Mouse (Mus musculus) adrenal gland, adult 8-10 months (tissue): ENCODE results near the gene Hipk4. TPM values are rescaled to one million over a fixed set of nuclear protein-coding genes. Genes with fewer than 3 reads are reported as not detected.

Source experiments
- DNase-seq: peaks from one replicate; pipeline ENCODE4 v3.0.0; 2022
- total RNA-seq, 4 experiments: library from RNA; stranded (reverse); gene quantifications; 2 replicates each; pipeline ENCODE4 v1.2.4; 2022

Hipk4 gene
- total RNA-seq, result 1 to 10 TPM in 1 of 4 experiments, under 1 TPM in 3; 0.23 to 1.1 (median 0.61) TPM

DNA sequence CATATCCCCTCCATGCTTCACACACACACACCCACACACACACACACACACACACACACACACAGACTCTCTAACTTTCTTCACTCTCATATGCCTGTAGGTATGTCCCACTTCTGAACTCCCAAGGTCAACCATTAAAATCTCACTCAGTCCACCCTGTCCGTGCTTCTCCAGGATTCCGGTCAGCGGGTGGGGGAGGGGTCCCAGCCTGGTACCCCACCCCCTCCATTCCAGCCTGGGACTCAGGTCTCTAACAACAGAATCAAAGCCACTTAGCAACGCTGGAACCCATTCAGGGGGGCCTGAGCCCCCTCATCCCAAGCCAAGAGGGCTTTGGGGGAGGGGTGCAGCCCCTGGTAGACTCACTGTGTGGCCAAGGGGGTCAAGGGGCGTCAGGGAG, at the start of gene Hipk4:
TSS of gene Hipk4 (plus strand) at position 301 of the 400 bp plus-strand sequence.
- DNase-seq, result no peak

GRCm38 (mm10) chr7:27473835-27474489, 49.1 kb upstream of the Hipk4 start:
- DNase-seq, result no peak

- peak; percentile 99 for DNase-seq
Observed at GRCm38 (mm10) chr7:27474490-27474954, 48.5 kb upstream of the Hipk4 start.

- no peak for DNase-seq
Observed at GRCm38 (mm10) chr7:27475596-27475995, 47.5 kb upstream of the Hipk4 start.

- DNase-seq, result no peak
Observed at GRCm38 (mm10) chr7:27476098-27476635, 46.9 kb upstream of the Hipk4 start.

DNA sequence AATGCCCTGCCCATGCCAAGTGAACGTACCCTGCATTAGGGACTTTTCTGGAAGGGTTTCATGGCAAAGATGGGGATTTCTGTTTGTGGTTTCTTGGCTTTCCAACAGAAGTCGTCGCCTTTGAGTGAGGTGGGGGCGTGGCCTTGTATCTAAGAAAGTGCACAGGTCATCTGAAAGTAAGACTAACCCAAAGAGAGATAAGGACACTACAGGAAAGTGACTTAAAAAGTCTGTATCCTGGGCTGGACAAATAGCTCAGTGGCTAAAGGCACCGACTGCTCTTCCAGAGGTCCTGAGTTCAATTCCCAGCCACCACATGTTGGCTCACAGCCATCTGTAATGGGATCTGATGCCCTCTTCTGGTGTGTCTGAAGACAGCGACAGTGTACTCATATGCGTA, 44.5 kb upstream of the Hipk4 start:
- DNase-seq, result no peak

GRCm38 (mm10) chr7:27479750-27480149, 43.3 kb upstream of the Hipk4 start:
- DNase-seq, result no peak

- DNase-seq, result no peak
Observed at GRCm38 (mm10) chr7:27480506-27480905, 42.6 kb upstream of the Hipk4 start.

- DNase-seq, result no peak
Observed at GRCm38 (mm10) chr7:27480927-27481626, 42.0 kb upstream of the Hipk4 start.

GRCm38 (mm10) chr7:27481627-27481969, 41.5 kb upstream of the Hipk4 start:
- peak; percentile 94 for DNase-seq

GRCm38 (mm10) chr7:27483860-27484259, 39.2 kb upstream of the Hipk4 start:
- DNase-seq, result no peak

DNA sequence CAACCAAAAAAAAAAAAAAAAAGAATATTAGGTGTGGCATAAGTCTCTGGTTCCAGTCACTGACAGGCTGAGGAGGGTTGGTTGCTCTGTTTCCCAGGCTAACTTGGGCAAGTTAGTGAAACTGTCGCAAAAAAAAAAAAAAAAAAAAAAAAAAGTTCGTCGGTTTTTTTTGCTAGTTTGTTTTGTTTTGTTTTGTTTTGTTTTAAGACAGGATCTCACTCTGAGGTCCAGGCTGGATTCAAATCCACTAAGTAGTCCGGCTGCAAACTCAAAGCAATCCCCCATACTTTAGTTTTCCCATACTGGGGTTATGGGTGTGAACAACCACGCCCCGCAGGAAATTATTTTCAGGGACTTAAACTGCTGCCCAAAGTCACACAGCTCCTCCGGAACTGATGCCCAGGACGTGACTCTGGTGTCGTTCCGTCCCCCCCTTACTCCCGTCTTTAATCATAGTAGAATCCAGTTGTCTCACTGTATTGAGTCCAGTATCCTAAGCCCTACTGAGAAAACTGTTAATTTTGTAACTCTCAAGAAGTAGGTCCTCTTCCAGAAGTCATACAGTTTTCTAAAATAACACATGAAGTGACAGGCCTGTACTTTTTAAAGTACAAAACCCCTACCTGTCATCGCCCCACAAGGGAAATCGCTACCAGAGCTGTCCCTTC, 36.8 kb upstream of the Hipk4 start:
- DNase-seq, result no peak

- peak; percentile 100 for DNase-seq
Observed at GRCm38 (mm10) chr7:27486770-27487697, 36.0 kb upstream of the Hipk4 start, which contains the start of gene Sertad1. Sertad1 (plus strand) TSS chr7:27486910.

DNA sequence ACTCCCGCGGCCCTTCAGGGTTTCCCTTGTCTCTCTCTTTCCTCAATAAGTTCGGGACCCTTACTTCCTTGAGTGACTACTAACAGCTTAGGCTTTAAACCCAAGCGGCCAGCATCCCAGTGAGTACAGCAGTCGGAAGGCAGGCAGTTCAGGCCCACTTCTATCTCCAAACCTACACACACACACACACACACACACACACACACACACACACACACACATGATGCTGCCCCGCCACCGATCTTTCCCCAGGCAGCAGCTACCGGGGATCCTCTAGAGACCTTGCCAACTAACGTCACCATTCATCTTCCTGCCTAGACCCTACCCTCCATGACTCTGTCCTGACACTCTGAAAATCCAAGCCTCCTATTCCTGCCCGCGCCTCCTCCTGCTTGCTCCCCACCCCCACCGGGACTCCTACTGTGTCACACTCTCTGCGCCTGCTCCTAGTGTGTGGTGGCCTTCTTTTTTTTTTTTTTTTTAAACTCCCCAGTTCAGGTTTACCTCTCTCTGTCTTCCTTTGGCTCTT, 35.3 kb upstream of the Hipk4 start:
- DNase-seq, result peak; percentile 79

- DNase-seq, result no peak
Observed at GRCm38 (mm10) chr7:27489270-27489869, 33.7 kb upstream of the Hipk4 start.

DNA sequence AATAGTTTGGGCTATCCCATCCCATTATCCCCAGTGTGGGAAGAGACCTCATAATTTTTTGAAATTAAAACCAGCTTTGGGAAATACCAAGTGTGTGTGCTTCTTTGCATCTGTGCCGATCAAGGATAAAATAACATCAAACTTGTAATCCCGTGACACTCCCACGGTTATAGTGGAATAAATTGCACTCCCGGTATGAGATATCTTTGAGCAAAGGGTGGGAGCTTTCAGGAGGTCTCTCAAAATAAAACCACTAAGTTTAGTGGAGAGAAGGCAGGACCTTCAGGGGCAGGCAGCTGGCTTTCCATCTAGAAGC, 32.9 kb upstream of the Hipk4 start:
- no peak for DNase-seq

DNA sequence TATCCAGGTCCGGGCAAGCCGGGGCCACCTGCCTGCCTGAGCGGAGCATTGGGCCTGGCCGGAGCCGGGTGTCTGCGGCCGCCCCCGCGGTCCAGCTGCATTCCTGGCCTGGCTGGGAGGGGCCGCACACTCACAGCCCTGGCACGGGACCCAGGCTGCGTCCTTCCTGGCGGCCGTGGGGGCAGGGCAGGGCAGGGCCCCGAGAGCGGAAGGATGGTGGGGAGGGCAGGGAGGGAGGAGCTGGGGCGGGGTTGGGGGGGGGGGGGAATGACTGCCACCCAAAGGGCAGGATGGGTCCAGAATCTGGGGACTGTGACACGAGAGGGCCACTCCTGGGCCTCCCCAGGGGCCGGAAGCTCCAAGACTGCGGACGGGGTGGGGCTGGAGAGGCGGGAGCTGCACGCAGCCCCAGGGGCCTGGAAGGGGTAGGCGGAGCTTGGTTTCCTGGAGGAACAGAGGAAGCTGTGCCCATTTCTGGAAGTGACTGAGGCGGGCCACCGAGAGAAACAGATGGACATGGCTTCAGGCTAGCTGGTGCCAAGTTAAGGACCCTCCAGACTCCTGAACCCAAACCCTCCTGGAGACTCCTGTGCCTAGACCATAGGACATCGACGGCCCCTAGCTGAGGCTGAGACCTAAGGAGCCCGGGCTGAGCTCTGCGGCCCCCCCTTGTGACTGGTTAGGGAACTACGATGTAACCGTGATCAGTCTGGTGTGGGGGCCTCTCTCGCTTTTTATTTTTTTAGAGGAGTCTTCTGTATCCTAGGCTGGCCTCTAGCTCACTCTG, 32.3 kb upstream of the Hipk4 start:
- peak; percentile 96 for DNase-seq

DNA sequence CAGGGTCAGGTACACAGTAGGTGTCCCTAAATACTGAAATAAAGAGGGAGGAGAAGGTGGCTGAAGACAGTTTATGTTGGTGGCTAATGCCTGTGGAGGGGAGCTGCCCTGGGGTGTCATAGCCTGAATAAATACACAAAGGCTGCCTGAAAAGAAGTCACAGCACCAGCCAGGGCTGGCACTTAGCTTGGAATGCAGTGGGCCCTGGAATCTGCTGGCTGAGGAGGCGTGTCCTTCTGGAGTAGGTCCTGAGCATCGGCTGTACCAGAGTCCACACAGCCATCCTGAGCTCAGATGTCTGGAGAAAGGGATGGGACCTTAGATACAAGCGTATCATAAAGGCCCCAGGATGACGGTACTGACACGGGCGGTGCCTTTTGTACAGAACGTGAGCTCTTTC, 31.2 kb upstream of the Hipk4 start:
- no peak for DNase-seq

GRCm38 (mm10) chr7:27493022-27493421, 30.0 kb upstream of the Hipk4 start:
- no peak for DNase-seq

DNA sequence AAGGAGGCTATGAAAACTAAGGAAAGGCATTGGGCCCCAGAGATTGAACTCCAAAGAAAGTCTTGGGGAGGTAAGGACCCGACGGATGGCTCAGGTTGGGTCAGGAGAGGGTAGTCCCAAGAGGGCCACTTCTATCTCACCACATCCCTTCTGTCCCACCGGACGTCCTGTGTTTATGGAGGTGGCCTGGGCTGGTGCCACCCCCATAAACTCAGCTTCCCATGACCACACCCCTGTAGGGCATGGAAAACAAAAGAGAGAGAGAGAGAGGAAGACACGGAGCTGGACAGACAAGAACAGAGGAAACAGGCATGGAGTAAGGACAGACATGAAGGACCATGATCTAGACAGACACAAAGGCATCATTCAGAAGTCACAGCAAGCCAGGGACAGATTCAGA, 29.6 kb upstream of the Hipk4 start:
- DNase-seq, result no peak
